Mouse (Mus musculus) midbrain, embryonic 12.5 days (tissue): ENCODE results near the gene Cct2. TPM values are rescaled to one million over a fixed set of nuclear protein-coding genes. Genes with fewer than 3 reads are reported as not detected.
A peak's percentile ranks its signal among the peaks of the same experiment; 100 is the strongest.

ENCODE experiments used
- ATAC-seq: fragments of 200-750 bp; cut with Nextera tagmentation; 2 replicates; pipeline ENCODE4 v1.8.0; 2017; ENCODE audit warnings: low read depth, moderate TSS enrichment, moderate library complexity; ENCODE audit not compliant: low FRiP score
- H3K27ac ChIP-seq: fragments of 300-500 bp; sonication (generic); replicated peaks from 2 replicates; pipeline ENCODE4 v1.5.1; 2016; ENCODE audit warnings: mild to moderate bottlenecking
- H3K27me3 ChIP-seq: fragments of 300-500 bp; sonication (generic); 2 replicates; pipeline ENCODE4 v1.6.1; 2016; ENCODE audit warnings: mild to moderate bottlenecking
- H3K36me3 ChIP-seq: fragments of 300-500 bp; sonication (generic); 2 replicates; pipeline ENCODE4 v1.6.1; 2016
- H3K4me1 ChIP-seq: fragments of 300-500 bp; sonication (generic); 2 replicates; pipeline ENCODE4 v1.6.1; 2016
- H3K4me2 ChIP-seq: fragments of 300-500 bp; sonication (generic); replicated peaks from 2 replicates; pipeline ENCODE4 v1.6.1; 2016; ENCODE audit warnings: mild to moderate bottlenecking, moderate library complexity
- H3K4me3 ChIP-seq: fragments of 300-500 bp; sonication (generic); 2 replicates; pipeline ENCODE4 v1.5.1; 2016; ENCODE audit warnings: mild to moderate bottlenecking
- H3K9ac ChIP-seq: fragments of 300-500 bp; sonication (generic); replicated peaks from 2 replicates; pipeline ENCODE4 v1.6.1; 2016; ENCODE audit warnings: mild to moderate bottlenecking, moderate library complexity
- H3K9me3 ChIP-seq: fragments of 300-500 bp; sonication (generic); 2 replicates; pipeline ENCODE4 v1.6.1; 2016; ENCODE audit warnings: mild to moderate bottlenecking
- WGBS: fragments of 180-500 bp; shearing (Covaris S2); methylation state at CpG from one replicate; pipeline ENCODE4 v1.1.7; 2016; 5-methylcytosine and 5-hydroxymethylcytosine counted together
- polyA plus RNA-seq: library from polyadenylated mRNA; unstranded; fragments of >200 nt; fragmentation: Nextera tagmentation; extraction: Ambion mirVana; gene quantifications from 2 replicates; pipeline ENCODE4 v1.2.1, GENCODE M21; 2016

Gene Cct2
- 252 and 253 TPM in 2 replicates for polyA plus RNA-seq

- Histone ChIP-seq H3K27me3 (no peaks in the 10 kb centered on the region), H3K9ac (peak within 1 kb of the TSS; percentile 73), H3K36me3 (peaks cover 37% of the 10 kb centered on the region), H3K4me3 (peak within 1 kb of the TSS; percentile 91), H3K4me2 (peak within 1 kb of the TSS; percentile 72), H3K4me1 (peaks cover 9% of the 10 kb centered on the region), H3K9me3 (no peaks in the 10 kb centered on the region), H3K27ac (peak within 1 kb of the TSS; percentile 74)
- under 1% methylated on average over 68 of the region's 68 CpGs for WGBS
- peak; percentile 94 for ATAC-seq
Observed at GRCm38 (mm10) chr10:117063254-117064021, at the start of gene Cct2. TSS of gene Cct2 (minus strand) at chr10:117063814.

GRCm38 (mm10) chr10:117112545-117112944 lies 48.9 kb upstream of the Cct2 start:
- no peaks in the 10 kb centered on the region for H3K27me3 ChIP-seq
- no peak overlapping the region for H3K4me2 ChIP-seq
- H3K27ac ChIP-seq: no peak overlapping the region
- H3K9me3 ChIP-seq: no peaks in the 10 kb centered on the region
- WGBS: 65% methylated on average over 2 of the region's 2 CpGs
- peaks cover 8% of the 10 kb centered on the region; the same call in 1 of the 2 replicates for H3K4me1 ChIP-seq
- H3K36me3 ChIP-seq: no peaks in the 10 kb centered on the region
- ATAC-seq: no peak
- H3K4me3 ChIP-seq: no peak overlapping the region
- H3K9ac ChIP-seq: no peak overlapping the region

GRCm38 (mm10) chr10:117111455-117111854 lies 47.8 kb upstream of the Cct2 start:
- Histone ChIP-seq H3K9ac (no peak overlapping the region), H3K27me3 (no peaks in the 10 kb centered on the region), H3K27ac (no peak overlapping the region), H3K4me1 (peaks cover 11% of the 10 kb centered on the region), H3K4me2 (no peak overlapping the region), H3K4me3 (no peak overlapping the region), H3K9me3 (no peaks in the 10 kb centered on the region), H3K36me3 (no peaks in the 10 kb centered on the region)
- no peak for ATAC-seq
- WGBS: 61% methylated on average over 7 of the region's 7 CpGs

- H3K27ac ChIP-seq: no peak overlapping the region
- H3K4me2 ChIP-seq: no peak overlapping the region
- H3K27me3 ChIP-seq: no peaks in the 10 kb centered on the region
- no peak overlapping the region for H3K4me3 ChIP-seq
- no peaks in the 10 kb centered on the region for H3K9me3 ChIP-seq
- H3K9ac ChIP-seq: no peak overlapping the region
- H3K4me1 ChIP-seq: peaks cover 22% of the 10 kb centered on the region
- H3K36me3 ChIP-seq: no peaks in the 10 kb centered on the region
- WGBS: 82% methylated on average over 3 of the region's 3 CpGs
- no peak for ATAC-seq
Observed at GRCm38 (mm10) chr10:117110271-117110670, 46.7 kb upstream of the Cct2 start.

GRCm38 (mm10) chr10:117106686-117107085 lies 43.1 kb upstream of the Cct2 start:
- peaks cover 24% of the 10 kb centered on the region for H3K4me1 ChIP-seq
- 18% methylated on average over 3 of the region's 3 CpGs for WGBS

GRCm38 (mm10) chr10:117106244-117106643 lies 42.6 kb upstream of the Cct2 start:
- H3K4me1 ChIP-seq: peaks cover 22% of the 10 kb centered on the region
- peak; percentile 49; the same call in 1 of the 2 replicates for ATAC-seq
- no peak overlapping the region for H3K4me3 ChIP-seq
- no peak overlapping the region for H3K9ac ChIP-seq
- H3K9me3 ChIP-seq: no peaks in the 10 kb centered on the region
- no peak overlapping the region for H3K27ac ChIP-seq
- H3K27me3 ChIP-seq: no peaks in the 10 kb centered on the region
- no peak overlapping the region for H3K4me2 ChIP-seq
- no peaks in the 10 kb centered on the region for H3K36me3 ChIP-seq
- 5% methylated on average over 4 of the region's 4 CpGs for WGBS

More at GRCm38 (mm10) chr10:117106686-117107085, 43.1 kb upstream of the Cct2 start:
- H3K4me2 ChIP-seq: no peak overlapping the region
- no peak for ATAC-seq
- H3K27ac ChIP-seq: no peak overlapping the region
- no peak overlapping the region for H3K9ac ChIP-seq
- H3K4me3 ChIP-seq: no peak overlapping the region
- H3K36me3 ChIP-seq: no peaks in the 10 kb centered on the region
- no peaks in the 10 kb centered on the region for H3K27me3 ChIP-seq
- no peaks in the 10 kb centered on the region for H3K9me3 ChIP-seq

- Histone ChIP-seq H3K9ac (no peak overlapping the region), H3K27me3 (no peaks in the 10 kb centered on the region), H3K4me3 (no peak overlapping the region), H3K4me2 (no peak overlapping the region), H3K27ac (no peak overlapping the region), H3K36me3 (no peaks in the 10 kb centered on the region), H3K4me1 (peaks cover 22% of the 10 kb centered on the region), H3K9me3 (no peaks in the 10 kb centered on the region)
- WGBS: 42% methylated on average over 4 of the region's 4 CpGs
- no peak for ATAC-seq
Observed at GRCm38 (mm10) chr10:117105015-117105414, 41.4 kb upstream of the Cct2 start.

GRCm38 (mm10) chr10:117103854-117104598 lies 40.4 kb upstream of the Cct2 start:
- Histone ChIP-seq H3K4me1 (peaks cover 19% of the 10 kb centered on the region), H3K9me3 (no peaks in the 10 kb centered on the region), H3K36me3 (no peaks in the 10 kb centered on the region), H3K27ac (no peak overlapping the region), H3K9ac (no peak overlapping the region), H3K27me3 (no peaks in the 10 kb centered on the region), H3K4me3 (no peak overlapping the region), H3K4me2 (no peak overlapping the region)
- no peak for ATAC-seq

GRCm38 (mm10) chr10:117100175-117100574 lies 36.6 kb upstream of the Cct2 start:
- H3K36me3 ChIP-seq: no peaks in the 10 kb centered on the region
- 78% methylated on average over 5 of the region's 5 CpGs for WGBS
- H3K4me3 ChIP-seq: no peak overlapping the region
- no peak overlapping the region for H3K9ac ChIP-seq
- ATAC-seq: no peak
- no peaks in the 10 kb centered on the region for H3K27me3 ChIP-seq
- H3K4me2 ChIP-seq: no peak overlapping the region
- no peaks in the 10 kb centered on the region for H3K9me3 ChIP-seq
- no peak overlapping the region for H3K27ac ChIP-seq
- peaks cover 7% of the 10 kb centered on the region; the same call in 1 of the 2 replicates for H3K4me1 ChIP-seq

GRCm38 (mm10) chr10:117097116-117097698 lies 33.6 kb upstream of the Cct2 start:
- Histone ChIP-seq H3K9me3 (no peaks in the 10 kb centered on the region), H3K9ac (no peak overlapping the region), H3K27me3 (no peaks in the 10 kb centered on the region), H3K27ac (no peak overlapping the region), H3K4me2 (no peak overlapping the region), H3K4me1 (peaks cover 20% of the 10 kb centered on the region), H3K36me3 (no peaks in the 10 kb centered on the region), H3K4me3 (no peak overlapping the region)
- ATAC-seq: no peak
- WGBS: 65% methylated on average over 2 of the region's 2 CpGs

- 79% methylated on average over 6 of the region's 6 CpGs for WGBS
- Histone ChIP-seq H3K4me3 (no peak overlapping the region), H3K9me3 (no peaks in the 10 kb centered on the region), H3K4me2 (no peak overlapping the region), H3K27ac (no peak overlapping the region), H3K9ac (no peak overlapping the region), H3K27me3 (no peaks in the 10 kb centered on the region), H3K4me1 (peaks cover 20% of the 10 kb centered on the region), H3K36me3 (no peaks in the 10 kb centered on the region)
- ATAC-seq: no peak
Observed at GRCm38 (mm10) chr10:117096096-117096495, 32.5 kb upstream of the Cct2 start.
